Mouse (Mus musculus) monocyte, adult 2 months (primary cell): ENCODE measurements at regions not wholly inside any gene's neighbourhood (a gene's known extent, or its start where the extent isn't known, plus 50 kb on each side); places are given as distances from the start of the nearest gene placed in this dataset.

ENCODE experiments used
- DNase-seq, 2 experiments: peaks; one replicate each; pipeline ENCODE4 v3.0.0; 2022; ENCODE audit warnings: low spot score in 2 of 2, low read depth in 1 of 2

GRCm38 (mm10) chr7:115270803-115271202 is 527.3 kb downstream of the Insc start:
- no peak for DNase-seq

- DNase-seq: no peak
These were observed 531.3 kb downstream of the Insc start for GRCm38 (mm10) chr7:115274836-115275235.

GRCm38 (mm10) chr7:115290801-115291417 is 547.4 kb downstream of the Insc start:
- no peak for DNase-seq

- no peak for DNase-seq
These were observed 551.2 kb downstream of the Insc start for GRCm38 (mm10) chr7:115294655-115295230.

- no peak for DNase-seq
These were observed 556.7 kb downstream of the Insc start for GRCm38 (mm10) chr7:115300241-115300640.

- no peak for DNase-seq
These were observed 564.9 kb downstream of the Insc start for GRCm38 (mm10) chr7:115308377-115308776.

- DNase-seq: no peak
These were observed 567.1 kb downstream of the Insc start for GRCm38 (mm10) chr7:115310400-115311225.

- no peak for DNase-seq
These were observed 576.0 kb downstream of the Insc start for GRCm38 (mm10) chr7:115319504-115319903.

- DNase-seq: no peak
These were observed 579.5 kb downstream of the Insc start for GRCm38 (mm10) chr7:115322989-115323388.

- DNase-seq: no peak
These were observed 584.8 kb downstream of the Insc start for GRCm38 (mm10) chr7:115328300-115328699.

GRCm38 (mm10) chr7:115331698-115332097 is 588.2 kb downstream of the Insc start:
- no peak for DNase-seq

GRCm38 (mm10) chr7:115333046-115333577 is 589.6 kb downstream of the Insc start:
- no peak for DNase-seq

GRCm38 (mm10) chr7:115335051-115335450 is 591.6 kb downstream of the Insc start:
- DNase-seq: no peak

- DNase-seq: no peak
These were observed 596.7 kb downstream of the Insc start for GRCm38 (mm10) chr7:115340155-115340554.

- no peak for DNase-seq
These were observed 597.5 kb downstream of the Insc start for GRCm38 (mm10) chr7:115341007-115341406.

GRCm38 (mm10) chr7:115345749-115346148 is 602.3 kb downstream of the Insc start:
- DNase-seq: no peak

GRCm38 (mm10) chr7:115358711-115359110 is 615.2 kb downstream of the Insc start:
- DNase-seq: no peak

- DNase-seq: no peak
These were observed 616.6 kb downstream of the Insc start for GRCm38 (mm10) chr7:115360142-115360541.

GRCm38 (mm10) chr7:115362117-115362516 is 618.6 kb downstream of the Insc start:
- no peak for DNase-seq

GRCm38 (mm10) chr7:115366910-115367309 is 623.4 kb downstream of the Insc start:
- DNase-seq: no peak

GRCm38 (mm10) chr7:115371143-115371542 is 627.6 kb downstream of the Insc start:
- DNase-seq: no peak

GRCm38 (mm10) chr7:115372921-115373320 is 629.4 kb downstream of the Insc start:
- DNase-seq: no peak
